Mouse (Mus musculus) embryonic facial prominence, embryonic 12.5 days (tissue): ENCODE results near the gene Ntn5. TPM values are rescaled to one million over a fixed set of nuclear protein-coding genes. Genes with fewer than 3 reads are reported as not detected.

ENCODE experiments used
- ATAC-seq: fragments of 200-750 bp; cut with Nextera tagmentation; 2 replicates; pipeline ENCODE4 v1.8.0; 2017; ENCODE audit not compliant: insufficient number of reproducible peaks, insufficient read depth, low FRiP score, low TSS enrichment
- H3K27ac ChIP-seq: fragments of 300-500 bp; sonication (generic); 2 replicates; pipeline ENCODE4 v1.5.1; 2016; ENCODE audit warnings: mild to moderate bottlenecking
- H3K27me3 ChIP-seq: fragments of 300-500 bp; sonication (generic); 2 replicates; pipeline ENCODE4 v1.6.1; 2016; ENCODE audit warnings: mild to moderate bottlenecking, moderate library complexity
- H3K36me3 ChIP-seq: fragments of 300-500 bp; sonication (generic); 2 replicates; pipeline ENCODE4 v1.6.1; 2016; ENCODE audit warnings: mild to moderate bottlenecking
- H3K4me1 ChIP-seq: fragments of 300-500 bp; sonication (generic); 2 replicates; pipeline ENCODE4 v1.6.1; 2016
- H3K4me2 ChIP-seq: fragments of 300-500 bp; sonication (generic); replicated peaks from 2 replicates; pipeline ENCODE4 v1.6.1; 2016; ENCODE audit warnings: mild to moderate bottlenecking, moderate library complexity
- H3K4me3 ChIP-seq: fragments of 300-500 bp; sonication (generic); 2 replicates; pipeline ENCODE4 v1.5.1; 2016; ENCODE audit warnings: mild to moderate bottlenecking
- H3K9ac ChIP-seq: fragments of 300-500 bp; sonication (generic); 2 replicates; pipeline ENCODE4 v1.6.1; 2016; ENCODE audit warnings: mild to moderate bottlenecking, moderate library complexity
- H3K9me3 ChIP-seq: fragments of 300-500 bp; sonication (generic); 2 replicates; pipeline ENCODE4 v1.6.1; 2016; ENCODE audit warnings: mild to moderate bottlenecking, moderate library complexity
- WGBS: fragments of 180-500 bp; shearing (Covaris S2); methylation state at CpG from one replicate; pipeline ENCODE4 v1.1.7; 2016; 5-methylcytosine and 5-hydroxymethylcytosine counted together
- polyA plus RNA-seq: library from polyadenylated mRNA; unstranded; fragments of >200 nt; fragmentation: Nextera tagmentation; extraction: Ambion mirVana; gene quantifications from 2 replicates; pipeline ENCODE4 v1.2.1, GENCODE M21; 2016

Ntn5 gene
- polyA plus RNA-seq, 1 experiment from 2014 or later: 0.67 TPM

- peak overlapping the region; percentile 24 for H3K4me3 ChIP-seq
- H3K27ac ChIP-seq: no peak overlapping the region
- H3K4me1 ChIP-seq: no peaks in the 10 kb centered on the region
- peaks cover 3% of the 10 kb centered on the region; the same call in 1 of the 2 replicates for H3K9me3 ChIP-seq
- no peak for ATAC-seq
- WGBS: 33% methylated on average over 19 of the region's 19 CpGs
- peak overlapping the region; percentile 29; the same call in 1 of the 2 replicates for H3K9ac ChIP-seq
- H3K4me2 ChIP-seq: peak overlapping the region; percentile 42
- no peaks in the 10 kb centered on the region for H3K27me3 ChIP-seq
- no peaks in the 10 kb centered on the region for H3K36me3 ChIP-seq
Observed at GRCm38 (mm10) chr7:45742338-45742737, 58.5 kb downstream of the Ntn5 start.

Other genes starting within 250 kb of the Ntn5 start
- 43.2 and 45.4 TPM in 2 replicates for gene Gys1, start 249.2 kb upstream of the Ntn5 start, polyA plus RNA-seq
- gene Ruvbl2, start 245.9 kb upstream of the Ntn5 start, polyA plus RNA-seq: 149 and 151 TPM in 2 replicates
- 5,211 and 5,392 TPM in 2 replicates for gene Ftl1, start 224.1 kb upstream of the Ntn5 start, polyA plus RNA-seq
- 220 and 224 TPM in 2 replicates for gene Bax, start 217.1 kb upstream of the Ntn5 start, polyA plus RNA-seq
- 0.92 and 1.2 TPM in 2 replicates for gene Tulp2, start 202.1 kb upstream of the Ntn5 start, polyA plus RNA-seq
- not detected in 2 replicates for gene Gm45808, start 197.2 kb upstream of the Ntn5 start, polyA plus RNA-seq
- gene Dhdh, start 195.2 kb upstream of the Ntn5 start, polyA plus RNA-seq: 3.0 and 3.7 TPM in 2 replicates
- 161 and 172 TPM in 2 replicates for gene Nucb1, start 173.6 kb upstream of the Ntn5 start, polyA plus RNA-seq
- 24.1 and 25.6 TPM in 2 replicates for gene Ppp1r15a, start 157.8 kb upstream of the Ntn5 start, polyA plus RNA-seq
- 3.0 and 3.2 TPM in 2 replicates for gene Plekha4, start 157.7 kb upstream of the Ntn5 start, polyA plus RNA-seq
- 0.56 and 1.5 TPM in 2 replicates for gene Hsd17b14, start 129.1 kb upstream of the Ntn5 start, polyA plus RNA-seq
- 49.9 and 59.3 TPM in 2 replicates for gene Bcat2, start 113.9 kb upstream of the Ntn5 start, polyA plus RNA-seq
- gene Fgf21, start 68.5 kb upstream of the Ntn5 start, polyA plus RNA-seq: 0.17 TPM in 1 of 2 replicates, not detected in the other
- gene Fut1, start 66.7 kb upstream of the Ntn5 start, polyA plus RNA-seq: 0.56 and 0.61 TPM in 2 replicates
- 0.10 and 0.23 TPM in 2 replicates for gene Izumo1, start 62.2 kb upstream of the Ntn5 start, polyA plus RNA-seq
- gene Rasip1, start 56.5 kb upstream of the Ntn5 start, polyA plus RNA-seq: 16.4 and 16.8 TPM in 2 replicates
- 4.0 and 5.4 TPM in 2 replicates for gene Mamstr, start 44.0 kb upstream of the Ntn5 start, polyA plus RNA-seq
- gene Fut2, start 17.6 kb upstream of the Ntn5 start, polyA plus RNA-seq: 0.27 and 0.51 TPM in 2 replicates
- 2.9 and 3.1 TPM in 2 replicates for gene Sec1, start 10.4 kb downstream of the Ntn5 start, polyA plus RNA-seq
- 11.5 and 14.1 TPM in 2 replicates for gene Car11, start 15.8 kb downstream of the Ntn5 start, polyA plus RNA-seq
- 6.9 and 11.5 TPM in 2 replicates for gene Dbp, start 21.1 kb downstream of the Ntn5 start, polyA plus RNA-seq
- 926 and 973 TPM in 2 replicates for gene Rpl18, start 31.4 kb downstream of the Ntn5 start, polyA plus RNA-seq
- 34.7 and 35.3 TPM in 2 replicates for gene Sphk2, start 34.0 kb downstream of the Ntn5 start, polyA plus RNA-seq
- 1.3 TPM in 2 replicates for gene Fam83e, start 37.2 kb downstream of the Ntn5 start, polyA plus RNA-seq
- gene Spaca4, start 41.8 kb downstream of the Ntn5 start, polyA plus RNA-seq: not detected in 2 replicates
- gene Lmtk3, start 99.7 kb downstream of the Ntn5 start, polyA plus RNA-seq: 3.3 and 5.2 TPM in 2 replicates
- gene Sult2b1, start 100.6 kb downstream of the Ntn5 start, polyA plus RNA-seq: 1.6 and 2.5 TPM in 2 replicates
- gene Cyth2, start 130.6 kb downstream of the Ntn5 start, polyA plus RNA-seq: 173 and 176 TPM in 2 replicates
- gene Kcnj14, start 140.8 kb downstream of the Ntn5 start, polyA plus RNA-seq: 2.4 and 2.5 TPM in 2 replicates
- 75.6 and 76.3 TPM in 2 replicates for gene Grwd1, start 146.9 kb downstream of the Ntn5 start, polyA plus RNA-seq
- gene Kdelr1, start 188.8 kb downstream of the Ntn5 start, polyA plus RNA-seq: 53.6 and 66.3 TPM in 2 replicates
- 0.56 and 0.64 TPM in 2 replicates for gene Grin2d, start 194.4 kb downstream of the Ntn5 start, polyA plus RNA-seq
- 0.33 and 0.82 TPM in 2 replicates for gene Syngr4, start 212.7 kb downstream of the Ntn5 start, polyA plus RNA-seq
- gene Tmem143, start 212.9 kb downstream of the Ntn5 start, polyA plus RNA-seq: 5.7 and 6.5 TPM in 2 replicates
- gene Emp3, start 237.4 kb downstream of the Ntn5 start, polyA plus RNA-seq: 78.5 and 84.9 TPM in 2 replicates
- gene Ccdc114, start 240.1 kb downstream of the Ntn5 start, polyA plus RNA-seq: 3.8 and 4.2 TPM in 2 replicates